Mouse (Mus musculus) adrenal gland, postnatal 25 days (tissue): ENCODE measurements around the gene Ykt6. TPM values are rescaled to one million over a fixed set of nuclear protein-coding genes. Genes with fewer than 3 reads are reported as not detected.
A peak's percentile ranks its signal among the peaks of the same experiment; 100 is the strongest.

Experiments
- DNase-seq: peaks from one replicate; pipeline ENCODE4 v3.0.0; 2021; ENCODE audit warnings: mixed read lengths
- total RNA-seq: library from RNA; stranded (reverse); gene quantifications from 2 replicates; pipeline ENCODE4 v1.2.3, GENCODE M21; 2021

The Ykt6 gene
- total RNA-seq, 1 experiment from 2014 or later: 86.3 TPM

DNA sequence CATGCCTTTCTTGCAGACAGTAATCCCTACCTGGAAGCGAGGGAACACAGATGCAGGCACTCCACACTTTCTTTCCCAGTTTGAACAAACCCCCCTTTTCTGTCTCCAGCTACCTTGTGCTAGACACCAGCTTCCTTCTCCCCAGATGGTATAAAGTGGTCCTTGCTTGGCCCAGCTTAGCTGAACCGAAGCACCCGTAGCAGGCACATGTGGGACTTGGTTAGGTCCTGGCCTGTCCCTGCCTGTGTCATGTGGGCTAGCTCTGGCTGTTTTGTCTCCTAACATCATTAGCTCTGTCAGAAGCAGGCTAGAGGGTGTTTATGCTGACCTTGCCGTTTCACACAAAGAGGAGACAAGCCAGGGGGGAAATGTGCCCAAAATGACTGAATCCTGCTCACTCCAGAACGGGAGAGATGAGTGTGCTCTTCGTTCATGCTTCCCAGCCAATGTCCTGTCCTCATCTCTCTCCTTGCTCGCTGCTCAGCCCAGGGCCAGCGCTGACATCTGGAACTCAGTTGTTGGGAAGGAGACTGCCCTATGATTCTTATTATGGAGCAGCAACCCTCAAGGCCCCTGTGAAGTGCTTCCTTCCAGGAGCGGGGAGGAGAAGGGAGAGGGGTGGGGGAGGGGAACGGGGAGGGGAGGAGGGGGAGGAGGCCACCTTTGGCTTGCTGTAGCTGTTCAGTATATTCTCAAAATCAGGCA is 6.8 kb upstream of the Ykt6 start:
- no peak for DNase-seq

- DNase-seq: no peak
Observed at GRCm38 (mm10) chr11:5949586-5950352, 5.7 kb upstream of the Ykt6 start, which contains the start of gene Gck. TSS of gene Gck (minus strand) at chr11:5950081.

DNA sequence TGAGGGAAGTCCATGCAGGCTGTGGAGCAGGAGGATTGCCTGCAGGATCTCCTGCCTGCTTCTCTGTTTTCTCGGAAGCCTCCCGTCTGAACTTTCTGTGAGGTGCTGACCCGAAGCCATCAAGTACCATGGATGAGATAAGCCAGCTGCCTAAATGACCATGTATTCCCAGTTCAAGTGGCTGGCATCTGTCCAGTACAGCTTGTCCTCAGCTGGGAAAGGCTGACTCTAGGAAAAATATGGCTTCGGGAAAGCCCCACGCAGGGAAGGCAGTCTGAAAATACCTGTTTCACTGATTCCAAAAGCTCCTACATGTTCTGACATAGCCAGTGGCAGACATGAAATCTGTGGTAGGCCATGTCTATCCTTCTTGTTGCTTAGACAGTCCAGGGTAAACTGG is 3.0 kb upstream of the Ykt6 start:
- peak; percentile 25 for DNase-seq

GRCm38 (mm10) chr11:5953130-5953765 is 2.2 kb upstream of the Ykt6 start:
- no peak for DNase-seq

GRCm38 (mm10) chr11:5954435-5954834 is 1.1 kb upstream of the Ykt6 start:
- DNase-seq: no peak

DNA sequence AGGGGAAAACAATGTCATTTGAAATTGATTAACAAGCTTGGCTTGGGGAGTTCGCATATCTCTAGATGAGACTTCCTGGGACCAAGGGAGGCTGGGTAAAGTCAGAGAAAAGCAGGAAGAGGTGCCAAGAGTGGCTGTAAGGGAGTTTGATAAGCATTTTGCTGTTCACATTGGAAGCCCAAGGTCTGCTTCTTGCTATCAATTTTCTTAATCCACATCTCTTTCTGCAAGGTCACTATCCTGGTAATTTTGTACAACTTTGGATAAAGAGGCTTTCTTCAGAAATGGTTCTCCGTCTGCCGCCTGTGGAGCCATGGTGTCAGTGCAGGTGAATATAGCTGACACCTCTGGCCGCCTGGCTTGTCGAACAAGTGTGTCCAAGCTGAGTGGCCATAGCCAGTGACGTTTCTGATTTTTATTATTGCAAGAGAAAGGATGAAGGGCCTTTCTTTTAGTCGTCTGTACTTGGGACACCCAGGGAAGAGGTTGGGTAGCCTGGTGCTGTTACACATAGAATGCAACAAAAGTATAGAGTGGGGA is 458 bp upstream of the Ykt6 start:
- DNase-seq: no peak

- no peak for DNase-seq
Observed at GRCm38 (mm10) chr11:5960051-5960450, 4.6 kb downstream of the Ykt6 start.

GRCm38 (mm10) chr11:5965865-5966264 is 10.4 kb downstream of the Ykt6 start:
- no peak for DNase-seq

GRCm38 (mm10) chr11:5966751-5967150 is 11.3 kb downstream of the Ykt6 start:
- DNase-seq: no peak

DNA sequence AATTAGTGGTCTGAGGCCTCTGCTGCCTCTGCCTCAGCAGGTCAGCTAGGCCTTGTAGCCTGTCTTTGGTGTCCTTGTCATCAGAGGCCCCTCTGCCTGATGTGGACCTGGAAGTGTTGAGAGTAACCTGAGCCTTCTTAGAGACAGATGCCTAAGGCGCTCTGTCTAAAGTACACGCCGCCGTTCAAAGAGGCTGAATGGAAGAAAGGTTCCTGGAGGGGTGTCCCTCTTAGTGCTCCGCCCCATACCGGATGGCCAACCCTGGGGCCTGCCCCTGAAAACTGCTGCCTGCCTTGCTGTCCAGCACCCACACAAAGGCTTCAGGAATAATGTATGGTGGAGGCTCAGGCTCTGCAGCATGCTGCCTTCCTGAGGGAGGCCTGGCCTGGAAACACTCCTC is 12.7 kb downstream of the Ykt6 start:
- no peak for DNase-seq

DNA sequence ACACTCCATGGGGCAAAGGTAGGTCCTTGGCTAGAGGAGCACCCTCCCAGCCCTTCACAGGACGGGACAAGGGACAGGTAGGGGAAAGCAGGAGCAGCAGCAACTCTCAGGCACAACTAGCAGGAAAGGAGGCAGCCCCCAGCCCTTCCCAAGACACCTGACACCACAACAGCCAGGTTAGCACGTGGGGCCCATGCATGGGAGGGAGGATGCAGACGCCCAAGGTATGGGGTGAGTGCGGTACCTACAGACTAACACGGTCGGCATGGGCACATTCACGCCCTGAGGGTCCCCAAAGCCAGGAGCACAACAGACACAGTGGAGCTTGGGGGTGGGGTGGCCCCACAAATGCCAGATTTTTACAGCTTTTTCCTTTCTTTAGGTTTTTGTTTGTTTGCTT is 15.7 kb downstream of the Ykt6 start:
- DNase-seq: no peak

DNA sequence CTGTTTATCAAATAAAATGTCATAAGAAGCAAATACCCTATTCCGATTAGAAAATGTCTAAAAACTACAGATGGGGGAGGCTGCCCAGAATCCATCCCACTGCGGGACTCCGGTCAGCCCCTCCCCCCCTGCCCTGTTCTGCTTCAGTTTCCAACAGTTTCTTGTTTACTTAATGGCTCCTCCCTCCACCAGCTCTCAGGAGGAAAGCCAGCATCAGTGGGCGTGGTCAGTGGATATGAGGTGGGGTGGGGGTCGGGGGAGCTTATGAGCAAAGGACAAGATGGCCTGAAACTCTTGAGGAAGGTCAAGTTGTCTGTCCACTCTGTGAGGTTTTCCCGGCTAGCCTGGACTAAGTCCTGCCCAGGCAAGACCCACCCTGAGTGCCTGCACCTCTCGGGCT is 17.7 kb downstream of the Ykt6 start:
- no peak for DNase-seq

GRCm38 (mm10) chr11:5974053-5974452 is 18.6 kb downstream of the Ykt6 start:
- no peak for DNase-seq

DNA sequence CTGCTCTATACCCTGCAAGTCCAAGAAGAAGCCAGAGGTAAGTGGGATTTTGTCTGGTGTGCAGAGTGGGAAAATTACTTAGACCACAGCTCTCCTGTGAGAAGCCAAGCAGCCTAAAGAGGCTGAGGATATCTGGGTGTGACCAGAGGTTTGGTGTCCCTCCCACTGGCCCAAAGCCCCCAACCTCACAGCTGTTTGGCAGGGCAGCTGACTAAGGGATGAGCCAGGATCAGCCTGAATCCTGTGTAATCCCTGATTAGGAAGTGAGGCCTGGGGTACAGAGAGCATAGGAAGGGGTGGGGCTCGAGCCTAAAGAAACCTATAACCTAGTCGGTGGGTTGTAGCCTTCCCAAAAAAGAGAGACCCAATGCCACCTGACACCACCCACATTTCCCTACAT is 19.6 kb downstream of the Ykt6 start:
- no peak for DNase-seq

- no peak for DNase-seq
Observed at GRCm38 (mm10) chr11:5976106-5976505, 20.6 kb downstream of the Ykt6 start.

DNA sequence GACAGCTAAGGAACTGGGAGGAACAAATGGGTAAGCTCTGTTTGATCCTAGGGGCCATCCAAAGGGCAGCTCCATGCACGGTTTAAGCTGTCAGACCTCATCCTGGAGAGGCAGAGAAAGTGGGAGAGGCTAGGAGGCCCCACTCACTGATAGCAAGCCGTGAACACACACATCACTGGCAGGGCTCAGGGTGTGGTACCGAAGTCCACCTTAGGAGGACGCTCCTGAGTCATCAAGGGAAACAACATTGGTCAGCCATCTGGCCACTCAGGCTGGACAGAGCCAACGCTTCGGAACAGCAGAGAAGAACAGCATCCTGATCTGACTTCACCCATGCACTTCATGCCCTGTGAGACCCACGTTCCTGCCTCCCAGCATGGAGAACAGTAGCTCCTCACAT is 23.6 kb downstream of the Ykt6 start:
- DNase-seq: no peak

GRCm38 (mm10) chr11:5980108-5980507 is 24.6 kb downstream of the Ykt6 start:
- DNase-seq: no peak

DNA sequence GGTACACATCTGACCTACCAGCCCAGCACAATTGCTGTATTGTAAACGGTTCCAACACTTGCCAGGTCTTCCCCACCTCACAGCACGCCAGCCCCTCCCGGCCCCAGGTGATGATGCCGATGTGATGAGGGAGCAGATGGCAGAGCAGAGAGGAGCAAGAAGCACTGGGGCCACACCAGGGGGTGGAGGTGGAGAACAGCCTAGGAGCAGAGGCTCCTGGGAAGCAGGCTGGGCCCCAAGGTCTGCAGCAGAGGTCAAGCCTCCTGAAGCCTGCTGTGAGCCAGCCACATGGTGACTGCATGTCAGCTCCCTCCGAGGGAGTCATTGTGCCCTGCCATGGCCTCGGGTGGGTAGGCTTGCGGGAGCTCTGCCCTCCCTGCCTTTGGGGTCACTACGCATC is 25.1 kb downstream of the Ykt6 start:
- no peak for DNase-seq

- no peak for DNase-seq
Observed at GRCm38 (mm10) chr11:5981323-5981722, 25.8 kb downstream of the Ykt6 start.

- DNase-seq: no peak
Observed at GRCm38 (mm10) chr11:5983629-5984028, 28.1 kb downstream of the Ykt6 start.

DNA sequence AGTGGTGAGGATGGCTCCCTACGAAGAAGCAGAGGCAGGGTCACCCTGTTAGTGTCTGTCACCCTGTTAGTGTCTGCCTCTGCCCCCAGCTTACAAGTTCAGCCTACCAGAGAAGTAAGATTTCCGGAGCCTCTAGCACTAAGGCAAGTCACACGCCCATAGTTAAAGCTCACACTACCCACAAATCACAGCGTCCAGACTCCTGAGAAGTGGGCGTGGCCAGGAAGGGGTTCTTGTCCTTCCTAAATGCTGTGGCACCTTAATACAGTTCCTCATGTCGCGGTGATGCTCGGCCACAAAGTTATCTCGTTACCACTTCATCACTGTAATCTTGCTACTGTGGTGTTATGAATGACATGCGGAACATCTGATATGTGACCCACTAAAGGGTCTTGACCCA is 32.6 kb downstream of the Ykt6 start:
- DNase-seq: no peak

DNA sequence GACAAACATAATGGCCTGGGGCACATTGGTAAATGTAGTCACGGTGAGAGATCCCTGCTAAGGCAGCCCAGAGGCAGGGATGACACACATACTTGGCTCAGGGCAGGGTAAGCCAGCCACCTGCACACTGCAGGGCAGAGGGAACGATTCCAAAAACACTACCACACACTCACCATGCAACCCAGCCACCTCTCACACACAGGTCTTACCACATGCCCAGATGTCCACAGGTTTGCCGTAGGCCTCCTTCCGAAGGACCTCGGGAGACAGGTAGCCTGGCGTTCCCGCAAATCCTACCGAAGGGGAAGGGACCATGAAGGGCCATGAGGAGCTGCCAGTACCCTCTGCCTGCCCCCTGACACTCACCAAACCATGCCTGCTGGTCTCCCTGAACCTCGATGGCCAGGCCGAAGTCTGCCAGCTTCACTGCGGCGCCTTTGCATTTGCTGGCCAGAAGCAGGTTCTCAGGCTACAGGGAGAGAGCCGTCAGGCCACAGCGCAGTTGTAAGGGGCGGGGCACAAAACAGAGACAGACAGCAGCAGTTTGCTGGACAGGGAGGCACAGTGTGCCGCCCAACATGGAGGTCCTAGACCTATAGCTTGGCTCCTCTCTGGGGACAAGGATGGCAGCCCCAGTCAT is 34.6 kb downstream of the Ykt6 start:
- no peak for DNase-seq

DNA sequence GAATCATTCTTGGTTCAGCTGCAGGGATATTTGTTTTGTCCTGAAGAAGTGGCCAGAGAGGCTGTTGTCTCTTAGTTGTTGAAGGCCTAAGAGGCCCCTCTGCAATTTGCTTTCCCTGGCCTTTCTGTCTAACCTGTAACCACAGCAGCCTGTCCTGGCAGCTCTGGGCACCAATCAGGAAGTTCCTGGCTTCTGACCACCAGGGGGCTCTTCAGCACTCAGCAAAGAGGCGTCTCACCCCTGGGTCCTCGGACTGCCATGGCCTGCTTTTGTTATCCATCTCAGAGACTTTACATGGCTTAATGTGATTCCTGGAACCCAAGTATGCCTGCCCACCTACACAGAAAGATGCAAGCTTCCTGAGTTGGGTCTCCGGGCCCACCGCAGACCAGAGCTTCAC is 35.4 kb downstream of the Ykt6 start:
- peak; percentile 53 for DNase-seq
